Comparison of ENCODE assay signal across 8 mouse cellular contexts in the genomic region with DNA sequence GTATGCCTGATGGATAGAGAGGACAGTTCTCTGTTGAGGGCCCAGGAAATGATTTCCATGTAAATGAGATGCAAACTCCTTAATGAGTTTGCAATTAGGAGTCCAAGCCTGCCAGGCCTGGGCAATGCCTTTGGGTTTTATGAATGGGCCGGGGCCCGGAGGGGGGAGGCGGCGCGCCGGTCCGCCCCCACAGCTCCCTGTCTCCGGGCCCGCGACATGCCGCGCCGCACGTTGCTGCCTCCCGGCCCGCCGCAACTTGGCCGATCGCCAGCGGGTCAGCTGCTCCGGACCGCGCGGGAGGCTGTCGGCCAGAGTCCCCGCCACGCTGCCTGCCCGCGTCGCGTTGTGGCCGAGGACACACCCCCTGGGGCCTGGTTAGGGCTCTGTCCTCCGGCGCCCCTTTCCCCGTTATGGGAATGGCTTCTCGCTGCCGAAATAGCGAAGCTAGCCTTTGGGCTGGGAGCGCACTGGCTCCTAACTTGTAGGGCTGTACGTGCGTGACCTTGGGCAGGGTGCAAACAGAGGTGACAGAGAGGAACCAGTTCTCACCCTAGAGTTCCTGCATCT. TPM values are rescaled to one million over a fixed set of nuclear protein-coding genes. Genes with fewer than 3 reads are reported as not detected.
A peak's percentile ranks its signal among the peaks of the same experiment; 100 is the strongest.
DNase-seq lines count a peak whose midpoint lies in the region; ATAC-seq and TF ChIP-seq lines count a peak whose summit lies in the region.

TSS of gene 1600014C23Rik (minus strand) at position 110 of the 567 bp plus-strand sequence.

- peaks cover 11% of the 10 kb centered on the region for H3K4me1 ChIP-seq in lung, adult 2 months (ENCODE audit: control insufficient read depth, insufficient read depth, low read length)
- H3K4me1 ChIP-seq in kidney, adult 2 months (ENCODE audit: control insufficient read depth, insufficient read depth, low read length): peaks cover 4% of the 10 kb centered on the region; the same call in 1 of the 2 replicates
- peaks cover 44% of the 10 kb centered on the region for H3K4me1 ChIP-seq in limb, embryonic 13.5 days
- peaks cover 27% of the 10 kb centered on the region for H3K4me1 ChIP-seq in neural tube, embryonic 11.5 days (ENCODE audit: control insufficient read depth, insufficient read depth, low read length)

- H3K4me3 ChIP-seq in lung, adult 2 months (replicated peaks; ENCODE audit: extremely low read depth, low read depth, low read length): no peak within 1 kb of the TSS
- H3K4me3 ChIP-seq in kidney, adult 2 months (ENCODE audit: insufficient read depth, low read depth, low read length): peak within 1 kb of the TSS; percentile 19; the same call in 1 of the 2 replicates
- H3K4me3 ChIP-seq in limb, embryonic 13.5 days: peak within 1 kb of the TSS; percentile 43
- H3K4me3 ChIP-seq in neural tube, embryonic 11.5 days (ENCODE audit: low read depth, low read length): peak within 1 kb of the TSS; percentile 19

- peak within 1 kb of the TSS; percentile 72 for H3K9ac ChIP-seq in limb, embryonic 13.5 days
- H3K9ac ChIP-seq in neural tube, embryonic 11.5 days (ENCODE audit: low read length): peak within 1 kb of the TSS; percentile 44

- TF ChIP-seq POLR2A in lung, adult 2 months (IDR thresholded peaks at IDR 0.05; ENCODE audit: borderline replicate concordance, extremely low read depth, low read depth, low read length): no peak
- no peak for TF ChIP-seq POLR2A in kidney, adult 2 months (IDR thresholded peaks at IDR 0.05; ENCODE audit: low read depth, low read length)

- H3K4me2 ChIP-seq in limb, embryonic 13.5 days (replicated peaks): peak within 1 kb of the TSS; percentile 84
- H3K4me2 ChIP-seq in neural tube, embryonic 11.5 days (ENCODE audit: low read depth): peak within 1 kb of the TSS; percentile 66

- peak; percentile 39 for DNase-seq in lung, adult 2 months
- DNase-seq in lung, postnatal 25 days (ENCODE audit: low spot score): no peak
- DNase-seq in cerebellum, postnatal 4 days (ENCODE audit: low spot score in 2 of 2): peak; percentile 57 to 76
- DNase-seq in gastrocnemius, postnatal 25 days: peak; percentile 50
- peak; percentile 82 for DNase-seq in kidney, adult 2 months
- peak; percentile 68 for DNase-seq in neural tube, embryonic 11.5 days (ENCODE audit: low spot score)

- TF ChIP-seq CTCF in lung, adult 2 months (IDR thresholded peaks at IDR 0.05; ENCODE audit: insufficient read depth, low read length): no peak
- no peak for TF ChIP-seq CTCF in kidney, adult 2 months (conservative IDR thresholded peaks at IDR 0.05; ENCODE audit: insufficient read depth, insufficient read length, low read depth, low read length)

- H3K27ac ChIP-seq in kidney, adult 2 months (ENCODE audit: insufficient read depth, low read depth, low read length): peak within 1 kb of the TSS; percentile 36; the same call in 1 of the 2 replicates
- peak within 1 kb of the TSS; percentile 33; the same call in 1 of the 2 replicates for H3K27ac ChIP-seq in limb, embryonic 13.5 days
- no peak within 1 kb of the TSS for H3K27ac ChIP-seq in neural tube, embryonic 11.5 days (ENCODE audit: low read depth, low read length)

- no peaks in the 10 kb centered on the region for H3K36me3 ChIP-seq in kidney, adult 2 months (ENCODE audit: control insufficient read depth, insufficient read depth, low read length)
- no peaks in the 10 kb centered on the region for H3K36me3 ChIP-seq in limb, embryonic 13.5 days
- no peaks in the 10 kb centered on the region for H3K36me3 ChIP-seq in neural tube, embryonic 11.5 days (ENCODE audit: control insufficient read depth, insufficient read depth, low read length)

- H3K9me3 ChIP-seq in limb, embryonic 13.5 days: no peaks in the 10 kb centered on the region
- no peaks in the 10 kb centered on the region; the same call in 1 of the 2 replicates for H3K9me3 ChIP-seq in neural tube, embryonic 11.5 days (ENCODE audit: control insufficient read depth, low read length)

- ATAC-seq in limb, embryonic 13.5 days (ENCODE audit: low FRiP score, low read depth): no peak
- ATAC-seq in neural tube, embryonic 11.5 days (ENCODE audit: insufficient read depth, low FRiP score, low TSS enrichment): peak; percentile 39
- no peak for ATAC-seq in monocyte, adult 5-6 weeks (replicated peaks; ENCODE audit: insufficient number of reproducible peaks, low FRiP score, low TSS enrichment, poor library complexity, severe bottlenecking)

- no peaks in the 10 kb centered on the region for H3K27me3 ChIP-seq in kidney, adult 2 months (replicated peaks; ENCODE audit: control insufficient read depth, insufficient read depth, low read length)
- peaks cover 20% of the 10 kb centered on the region; the same call in 1 of the 2 replicates for H3K27me3 ChIP-seq in limb, embryonic 13.5 days
- H3K27me3 ChIP-seq in neural tube, embryonic 11.5 days (ENCODE audit: control insufficient read depth, insufficient read depth, low read length): peaks cover 3% of the 10 kb centered on the region; the same call in 1 of the 2 replicates

- 7% methylated on average over 41 of the region's 41 CpGs for WGBS in lung, adult 2 months
- WGBS in kidney, adult 2 months: 2% methylated on average over 41 of the region's 41 CpGs
- 2% methylated on average over 41 of the region's 41 CpGs for WGBS in limb, embryonic 13.5 days
- 2% methylated on average over 41 of the region's 41 CpGs for WGBS in neural tube, embryonic 11.5 days

RNA-seq across cellular contexts. Expression of gene 1600014C23Rik, which starts in this region (rescaled TPM):
- not detected in 2 replicates for polyA plus RNA-seq in lung, adult 2 months (2012; rRNA removed)
- not detected for total RNA-seq in gastrocnemius, postnatal 25 days (2021)
- polyA plus RNA-seq in kidney, adult 2 months (2012; rRNA removed): not detected in 2 replicates
- not detected in 2 replicates for polyA plus RNA-seq in limb, embryonic 13.5 days (2015; fragmentation: Nextera tagmentation; extraction: Ambion mirVana)
- not detected in 2 replicates for polyA plus RNA-seq in neural tube, embryonic 11.5 days (2014; fragmentation: Nextera tagmentation; extraction: Ambion mirVana)
- not detected in 3 replicates for total RNA-seq in monocyte, adult 5-6 weeks (2017)

Comparison
In these comparisons a context has a peak if more than half of its experiments do, and no peak if none do; other contexts are left out.
1. Peak in DNase-seq in lung, adult 2 months; RNA of the gene not detected or under 1 TPM.
2. Peak in DNase-seq in gastrocnemius, postnatal 25 days; RNA of the gene not detected or under 1 TPM.
3. Peak in DNase-seq, H3K4me3 ChIP-seq and H3K27ac ChIP-seq in kidney, adult 2 months; RNA of the gene not detected or under 1 TPM.
4. Peak in DNase-seq, ATAC-seq, H3K4me3 ChIP-seq, H3K9ac ChIP-seq and H3K4me2 ChIP-seq in neural tube, embryonic 11.5 days; RNA of the gene not detected or under 1 TPM.